Mouse (Mus musculus): ENCODE measurements around the gene Vmn1r64. TPM values are rescaled to one million over a fixed set of nuclear protein-coding genes. Genes with fewer than 3 reads are reported as not detected.
"Not testable (repeated sequence)": the region's sequence is repeated elsewhere in the genome, so short reads cannot be mapped to it uniquely, and the experiment has no call there.

The Vmn1r64 gene
- total RNA-seq (2014; fragmentation: Nextera tagmentation) (not detected in 2 replicates), total RNA-seq (2017) (not detected in 2 replicates)

DNA sequence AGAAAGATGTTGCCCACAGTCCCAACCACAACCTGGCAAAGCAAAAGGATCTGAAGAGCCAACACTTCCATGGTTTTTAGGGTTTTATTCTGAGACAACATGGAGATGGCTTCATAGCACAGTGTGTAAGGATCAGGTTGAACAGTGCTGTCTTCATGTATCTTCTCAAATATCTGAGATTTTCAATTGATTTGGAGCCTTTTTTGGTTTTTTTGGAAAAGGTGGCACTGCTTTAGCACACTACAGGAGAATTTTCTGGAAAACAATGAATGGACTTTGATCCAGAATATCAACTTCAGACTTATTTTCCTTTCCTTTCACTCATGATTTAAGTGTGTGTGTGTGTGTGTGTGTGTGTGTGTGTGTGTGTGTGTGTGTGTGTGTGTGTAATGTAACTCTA lies at the start of gene Vmn1r64:
Gene Vmn1r64, minus strand, starts transcription at position 101 of the 400 bp plus-strand sequence.
- no peak for ATAC-seq (replicated peaks; ENCODE audit: poor library complexity, severe bottlenecking)

DNA sequence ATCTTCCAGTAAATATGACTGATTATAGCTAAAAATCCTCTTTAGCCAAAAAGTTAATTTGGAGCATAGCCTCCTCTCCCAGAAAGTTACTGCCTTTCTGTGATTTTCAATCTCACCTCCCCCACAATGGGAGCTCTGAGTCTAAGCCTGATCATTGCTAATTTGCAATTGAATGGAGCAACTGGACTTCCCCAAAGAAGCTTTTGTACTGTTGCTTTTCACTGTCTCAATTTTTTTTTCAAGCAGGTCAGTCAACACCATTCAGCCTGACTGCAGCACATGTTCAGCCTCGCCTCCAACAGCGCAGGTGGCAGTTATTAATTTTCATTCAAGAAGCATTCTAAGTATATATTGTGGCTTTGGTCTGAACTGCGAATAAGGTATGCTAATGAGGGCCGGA lies 14.9 kb upstream of the Vmn1r64 start:
- no peak for ATAC-seq (replicated peaks; ENCODE audit: poor library complexity, severe bottlenecking)

DNA sequence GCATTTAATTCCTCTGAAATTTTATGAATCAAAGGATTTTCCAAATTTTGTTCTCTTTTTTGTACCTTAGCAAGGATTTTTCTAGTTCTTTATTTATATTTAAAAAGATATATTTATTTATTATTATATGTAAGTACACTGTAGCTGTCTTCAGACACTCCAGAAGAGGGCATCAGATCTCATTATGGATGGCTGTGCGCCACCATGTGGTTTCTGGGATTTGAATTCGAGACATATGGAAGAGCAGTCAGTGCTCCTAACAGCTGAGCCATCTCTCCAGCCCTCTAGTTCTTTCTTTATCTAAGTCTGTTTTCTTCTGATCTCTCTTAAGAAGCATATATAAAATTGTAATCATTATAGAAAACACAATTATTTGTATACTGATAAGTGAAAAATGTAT lies 12.9 kb upstream of the Vmn1r64 start:
- ATAC-seq (replicated peaks; ENCODE audit: poor library complexity, severe bottlenecking), result not testable (repeated sequence)

Other genes with a start within 250 kb of the Vmn1r64 start
- not detected in 2 replicates for gene Vmn1r62, start 210.9 kb downstream of the Vmn1r64 start, total RNA-seq (2014; fragmentation: Nextera tagmentation)
- not detected in 2 replicates for gene Vmn1r62, start 210.9 kb downstream of the Vmn1r64 start, total RNA-seq (2017)
- gene Vmn1r63, start 79.1 kb downstream of the Vmn1r64 start, total RNA-seq (2014; fragmentation: Nextera tagmentation), result not detected in 2 replicates
- not detected in 2 replicates for gene Vmn1r63, start 79.1 kb downstream of the Vmn1r64 start, total RNA-seq (2017)
- not detected in 2 replicates for gene Vmn1r65, start 126.5 kb upstream of the Vmn1r64 start, total RNA-seq (2014; fragmentation: Nextera tagmentation)
- gene Vmn1r65, start 126.5 kb upstream of the Vmn1r64 start, total RNA-seq (2017), result not detected in 2 replicates
- not detected in 2 replicates for gene Nlrp4c, start 160.6 kb upstream of the Vmn1r64 start, total RNA-seq (2014; fragmentation: Nextera tagmentation)
- not detected in 2 replicates for gene Nlrp4c, start 160.6 kb upstream of the Vmn1r64 start, total RNA-seq (2017)

Measured in granulocyte monocyte progenitor cell, adult 5-6 weeks (primary cell).